Mouse (Mus musculus): ENCODE results near the gene Vti1a.

The Vti1a gene

GRCm38 (mm10) chr19:55378884-55379283 is 62.8 kb downstream of the Vti1a start:
- no peak for DNase-seq (ENCODE audit: low spot score in 2 of 2)

GRCm38 (mm10) chr19:55380764-55381163 is 64.7 kb downstream of the Vti1a start:
- no peak for DNase-seq (ENCODE audit: low spot score in 2 of 2)

- no peak for DNase-seq (ENCODE audit: low spot score in 2 of 2)
Observed at GRCm38 (mm10) chr19:55381343-55381742, 65.2 kb downstream of the Vti1a start.

DNA sequence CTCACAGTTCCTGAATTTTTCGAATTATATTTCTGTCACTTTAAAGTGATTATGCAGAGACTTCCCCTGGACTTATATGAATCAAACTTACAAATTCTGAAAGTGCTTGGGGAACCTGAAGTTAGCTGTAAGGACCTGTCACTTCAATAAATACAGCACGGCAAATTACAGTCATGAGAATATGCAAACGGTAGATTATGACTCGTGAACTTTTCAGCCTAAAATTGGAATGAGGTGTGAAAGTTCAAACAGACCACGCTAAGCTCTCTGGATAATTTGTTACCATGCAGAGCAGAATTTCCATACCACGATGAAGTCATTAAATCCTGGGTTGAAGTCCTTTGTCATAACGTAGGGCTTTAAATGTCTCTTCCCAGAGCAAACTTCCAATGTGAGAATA is 66.7 kb downstream of the Vti1a start:
- DNase-seq (ENCODE audit: low spot score in 2 of 2): no peak

DNA sequence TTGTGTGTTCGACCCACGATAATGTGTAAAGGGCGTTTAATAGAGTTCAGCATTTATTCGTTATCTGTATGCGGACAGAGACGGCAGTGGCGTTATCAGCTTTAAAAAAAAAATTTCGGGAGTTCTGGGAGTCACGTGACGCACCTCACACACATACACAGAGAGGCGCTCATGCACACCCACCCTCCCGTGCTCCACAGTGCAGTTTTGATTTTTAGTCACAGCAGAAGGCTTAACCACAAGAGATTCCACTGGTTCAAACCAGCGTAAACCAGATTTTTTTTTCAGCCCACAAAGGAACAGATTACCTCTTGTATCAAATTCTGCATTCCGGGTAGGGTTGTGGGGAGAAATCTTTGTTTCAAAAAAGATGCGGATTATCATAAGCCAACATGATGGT is 68.5 kb downstream of the Vti1a start:
- no peak for DNase-seq (ENCODE audit: low spot score in 2 of 2)

GRCm38 (mm10) chr19:55389019-55389418 is 72.9 kb downstream of the Vti1a start:
- no peak for DNase-seq (ENCODE audit: low spot score in 2 of 2)

GRCm38 (mm10) chr19:55390323-55390722 is 74.2 kb downstream of the Vti1a start:
- no peak for DNase-seq (ENCODE audit: low spot score in 2 of 2)

GRCm38 (mm10) chr19:55401638-55402037 is 85.5 kb downstream of the Vti1a start:
- DNase-seq (ENCODE audit: low spot score in 2 of 2): no peak

- DNase-seq (ENCODE audit: low spot score in 2 of 2): peak in 1 of 2 experiments; percentile 1
Observed at GRCm38 (mm10) chr19:55408486-55408885, 92.4 kb downstream of the Vti1a start.

DNA sequence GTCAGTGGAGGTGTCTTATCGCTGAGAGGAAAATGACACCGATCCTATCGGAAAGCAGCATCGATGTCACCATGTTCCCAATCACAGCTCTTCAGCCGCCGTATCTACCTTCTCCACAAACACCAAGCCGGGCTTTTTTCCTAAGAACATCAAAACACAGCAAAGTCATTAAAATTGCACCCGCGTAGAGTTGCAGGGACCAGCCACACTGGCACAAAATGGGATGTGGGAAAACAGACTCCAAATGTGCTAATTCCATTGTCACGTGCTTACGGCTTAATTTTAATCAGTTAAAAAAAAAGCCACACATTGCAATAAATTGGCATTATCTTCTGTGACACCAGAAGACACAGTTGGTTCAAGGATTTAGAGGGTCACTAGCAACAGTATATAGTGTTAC is 95.3 kb downstream of the Vti1a start:
- DNase-seq (ENCODE audit: low spot score in 2 of 2): no peak

- DNase-seq (ENCODE audit: low spot score in 2 of 2): no peak
Observed at GRCm38 (mm10) chr19:55411894-55412293, 95.8 kb downstream of the Vti1a start.

DNA sequence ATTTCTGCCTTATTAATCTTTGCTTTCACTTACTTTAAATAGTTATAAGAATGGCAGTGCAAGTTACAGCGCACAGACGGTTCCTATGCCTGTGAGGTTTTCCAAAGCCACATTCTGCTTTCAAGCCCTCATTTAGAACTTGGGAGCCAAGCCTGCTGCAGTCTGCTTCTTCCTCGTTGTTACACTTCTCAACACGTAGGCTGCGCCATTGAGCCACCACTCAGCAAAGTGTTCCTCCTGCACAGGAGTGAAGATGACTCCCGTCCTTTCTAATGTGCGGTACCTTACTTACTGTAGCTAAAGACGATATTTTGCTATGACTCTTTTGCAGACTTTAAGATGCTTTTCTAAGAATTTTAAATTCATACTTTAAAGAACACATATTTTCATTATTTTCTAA is 98.0 kb downstream of the Vti1a start:
- peak in 1 of 2 experiments; percentile 9 for DNase-seq (ENCODE audit: low spot score in 2 of 2)

DNA sequence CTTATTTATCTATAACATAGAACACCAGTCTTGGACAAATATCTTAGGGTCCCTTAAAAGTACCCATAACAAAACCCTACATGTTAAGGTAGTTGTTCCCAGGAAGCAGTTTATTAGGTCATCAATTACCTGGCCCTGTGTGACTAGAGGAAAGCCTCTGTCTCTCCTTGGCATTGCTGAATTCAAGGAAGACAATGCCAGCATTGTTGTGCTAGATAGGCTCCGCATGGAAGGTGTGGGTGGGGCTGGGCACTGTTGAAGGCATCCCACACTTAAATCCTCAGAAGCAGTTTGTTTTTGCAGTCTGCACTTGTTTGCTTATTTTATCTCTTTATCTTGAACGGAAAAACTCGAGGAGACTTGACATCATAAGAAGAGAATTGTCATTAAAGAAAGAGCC is 102.7 kb downstream of the Vti1a start:
- DNase-seq (ENCODE audit: low spot score in 2 of 2): no peak

GRCm38 (mm10) chr19:55419961-55420360 is 103.9 kb downstream of the Vti1a start:
- no peak for DNase-seq (ENCODE audit: low spot score in 2 of 2)

DNA sequence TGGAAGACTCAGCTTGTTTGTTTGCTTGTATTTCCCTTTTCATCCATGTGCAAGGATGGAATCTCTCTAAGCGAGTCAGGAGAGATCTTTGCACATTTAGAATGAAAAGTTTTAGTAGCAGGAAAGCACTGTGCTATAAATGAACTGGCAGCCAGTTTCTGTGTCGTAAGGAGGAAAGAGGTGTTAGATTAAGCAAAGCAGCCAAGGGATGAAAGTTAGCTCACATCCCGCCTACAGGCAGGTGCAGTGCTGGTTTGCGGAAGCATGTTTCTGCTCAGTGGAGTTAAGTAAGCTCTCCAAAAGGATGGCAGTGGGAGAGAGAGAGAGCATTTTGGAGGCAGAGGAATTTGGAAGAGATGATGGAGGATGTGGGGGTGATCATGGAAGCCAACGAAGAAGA is 105.7 kb downstream of the Vti1a start:
- DNase-seq (ENCODE audit: low spot score in 2 of 2): no peak

GRCm38 (mm10) chr19:55422311-55423064 is 106.4 kb downstream of the Vti1a start:
- DNase-seq (ENCODE audit: low spot score in 2 of 2): no peak

DNA sequence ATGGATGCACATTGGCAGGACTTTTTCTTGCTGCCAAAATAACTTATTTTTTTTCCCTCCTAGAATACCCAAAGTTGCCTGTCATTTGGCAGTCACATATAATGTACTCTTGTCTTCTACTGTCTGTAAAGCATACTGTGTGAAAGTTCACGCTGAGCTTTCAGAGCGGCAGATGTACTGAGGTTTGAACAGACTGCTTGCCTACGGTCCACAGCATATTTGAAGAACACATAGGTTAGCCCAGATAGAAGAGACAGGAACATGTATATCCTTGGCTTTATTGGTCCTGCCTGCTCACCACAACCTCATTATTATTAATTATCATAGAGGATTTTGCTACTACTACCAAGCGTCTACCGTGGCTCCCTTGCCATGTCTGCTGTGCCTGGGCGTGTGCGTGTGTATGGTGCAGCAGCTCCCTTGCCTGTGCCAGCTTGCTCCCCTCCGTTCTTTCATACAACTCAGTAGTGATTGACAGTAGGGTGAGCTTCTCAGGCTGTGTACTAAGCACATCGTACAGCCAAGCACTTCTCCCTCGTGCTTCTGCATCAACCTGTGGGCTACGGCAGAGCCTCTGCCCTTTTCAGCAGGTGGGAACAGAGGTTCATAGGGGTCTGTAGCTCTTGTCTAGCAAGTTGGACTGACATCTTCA is 107.1 kb downstream of the Vti1a start:
- no peak for DNase-seq (ENCODE audit: low spot score in 2 of 2)

DNA sequence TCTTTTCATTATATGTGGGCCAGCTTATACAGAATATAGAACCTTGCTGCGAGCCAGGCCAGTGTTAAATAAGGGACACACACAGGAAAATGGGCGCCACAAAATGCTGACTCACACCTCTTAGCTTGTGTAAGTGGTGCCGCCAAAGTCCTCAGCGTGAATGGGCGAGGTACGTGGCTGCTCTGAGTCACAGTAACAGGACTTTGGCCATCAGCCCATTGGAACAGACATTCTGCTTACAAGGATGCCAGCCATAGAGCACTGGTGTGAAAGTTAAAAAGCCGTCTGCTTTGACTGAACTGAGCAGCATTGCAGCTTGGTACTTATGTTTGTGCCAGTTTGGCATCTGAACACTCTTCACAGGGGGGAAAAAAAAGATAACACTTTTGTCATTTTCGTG is 107.9 kb downstream of the Vti1a start:
- DNase-seq (ENCODE audit: low spot score in 2 of 2): no peak

DNA sequence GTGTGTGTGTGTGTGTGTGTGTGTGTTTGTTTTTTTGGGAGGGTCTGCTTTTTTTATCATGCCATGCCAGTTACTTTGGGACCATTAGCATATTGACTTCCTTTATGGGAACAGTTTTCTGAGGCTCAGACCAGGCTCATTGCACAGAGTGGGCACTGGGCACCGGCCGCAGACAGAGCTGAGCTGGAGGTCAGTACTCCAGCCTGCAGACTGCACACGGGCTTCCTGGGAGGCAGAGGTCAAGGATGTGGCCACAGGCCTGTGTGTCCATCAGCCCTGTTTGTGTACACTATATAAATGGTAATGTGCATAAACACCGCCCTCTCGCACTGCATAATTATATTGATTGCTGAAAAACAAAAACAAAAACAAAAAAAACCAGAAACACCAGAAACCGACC is 108.4 kb downstream of the Vti1a start:
- no peak for DNase-seq (ENCODE audit: low spot score in 2 of 2)

- no peak for DNase-seq (ENCODE audit: low spot score in 2 of 2)
Observed at GRCm38 (mm10) chr19:55440306-55440705, 124.2 kb downstream of the Vti1a start.

DNA sequence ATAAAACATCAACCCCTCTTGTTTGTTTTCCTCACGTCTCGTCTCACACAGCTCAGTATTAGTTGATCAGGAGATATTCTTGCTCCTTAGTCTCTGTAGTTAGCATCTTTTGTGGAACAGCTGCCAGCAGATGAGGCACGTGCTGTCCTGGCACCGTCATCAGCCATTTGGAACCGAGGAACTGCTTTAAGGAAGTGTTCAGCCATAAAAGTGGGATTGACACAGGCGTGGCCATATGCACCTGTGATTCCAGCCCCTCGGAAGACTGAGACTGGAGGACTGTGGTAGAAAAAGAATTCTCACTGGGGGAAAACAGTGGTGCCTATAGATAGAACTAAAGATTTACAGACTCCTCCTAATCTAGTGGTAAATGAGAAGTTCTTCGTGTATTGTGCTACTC is 127.5 kb downstream of the Vti1a start:
- DNase-seq (ENCODE audit: low spot score in 2 of 2): no peak

DNA sequence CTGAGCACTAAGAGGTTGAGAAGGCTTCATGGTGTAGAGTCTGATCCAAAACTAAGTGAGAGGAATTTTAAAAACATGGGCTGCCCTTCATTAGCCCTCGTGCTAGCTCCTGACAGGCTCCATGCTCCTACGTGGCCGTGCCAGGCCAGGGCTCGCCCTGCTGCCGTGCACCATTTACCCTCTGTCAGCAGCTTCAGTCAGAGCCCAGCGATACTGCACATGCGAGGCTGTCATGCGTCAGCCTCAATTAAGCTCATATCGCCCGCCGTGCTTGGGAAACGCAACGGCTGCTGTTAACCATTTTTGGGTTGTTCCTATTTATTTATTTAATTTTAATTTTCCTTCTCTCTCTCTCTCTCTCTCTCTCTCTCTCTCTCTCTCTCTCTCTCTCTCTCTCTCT is 133.0 kb downstream of the Vti1a start:
- no peak for DNase-seq (ENCODE audit: low spot score in 2 of 2)

DNA sequence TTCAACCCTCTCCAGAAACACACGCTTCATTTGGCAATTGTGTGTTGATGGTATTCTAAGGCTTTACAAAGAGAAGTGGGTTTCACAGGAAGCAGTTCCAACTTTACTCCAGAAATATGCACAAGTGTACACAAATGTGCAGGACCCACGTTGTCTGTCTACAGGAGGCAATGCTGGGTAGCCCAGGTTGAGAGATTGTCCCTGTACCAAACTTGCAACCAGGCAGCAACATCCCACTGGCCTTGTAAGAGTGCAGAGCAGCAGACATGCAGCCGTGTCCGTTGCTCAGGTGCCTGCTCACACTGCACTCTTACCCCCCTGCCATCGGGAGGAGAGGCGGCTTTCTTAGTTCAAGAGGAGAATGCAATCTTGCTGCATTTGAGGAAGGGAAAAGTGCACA is 133.4 kb downstream of the Vti1a start:
- no peak for DNase-seq (ENCODE audit: low spot score in 2 of 2)

Data from natural killer cell, adult 2 months (primary cell).